Mouse (Mus musculus) CH12.LX (cell line): ENCODE data around the gene Aatf.

Experiments used
- CTCF ChIP-seq, 2 experiments: IDR thresholded peaks in 1 of 2; conservative IDR thresholded peaks in 1 of 2; 2 replicates each; pipeline ENCODE4 v1.5.1; 2011 to 2012; ENCODE audit warnings: low read depth in 2 of 2, low read length in 2 of 2, improper control_type of control experiment in 1 of 2, inconsistent platforms in 1 of 2, mild to moderate bottlenecking in 1 of 2, moderate library complexity in 1 of 2
- ETS1 ChIP-seq: conservative IDR thresholded peaks from 2 replicates; pipeline ENCODE4 v1.6.1; 2012; ENCODE audit warnings: low read depth, mild to moderate bottlenecking, inconsistent platforms, low read length, improper control_type of control experiment, moderate library complexity
- GABPA ChIP-seq: IDR thresholded peaks from 2 replicates; pipeline ENCODE4 v1.6.1; 2012; ENCODE audit warnings: low read depth, low read length, improper control_type of control experiment, inconsistent platforms; ENCODE audit not compliant: insufficient replicate concordance
- MYC ChIP-seq: IDR thresholded peaks from 2 replicates; pipeline ENCODE4 v1.6.1; 2011; ENCODE audit warnings: low read depth, mild to moderate bottlenecking, improper control_type of control experiment, low read length
- NELFE ChIP-seq: IDR thresholded peaks from 2 replicates; pipeline ENCODE4 v1.6.1; 2011; ENCODE audit warnings: low read depth, low read length, improper control_type of control experiment
- POLR2A ChIP-seq: IDR thresholded peaks from 2 replicates; pipeline ENCODE4 v1.6.1; 2011; ENCODE audit warnings: low read depth, mild to moderate bottlenecking, improper control_type of control experiment, low read length
- SIN3A ChIP-seq: IDR thresholded peaks from 2 replicates; pipeline ENCODE4 v1.6.1; 2012; ENCODE audit warnings: low read length, improper control_type of control experiment, inconsistent platforms
- TCF12 ChIP-seq: IDR thresholded peaks from 2 replicates; pipeline ENCODE4 v1.6.1; 2014; ENCODE audit warnings: low read depth, mild to moderate bottlenecking, inconsistent platforms, low read length, improper control_type of control experiment
- UBTF ChIP-seq: IDR thresholded peaks from 2 replicates; pipeline ENCODE4 v1.6.1; 2012; ENCODE audit warnings: low read depth, mild to moderate bottlenecking, inconsistent platforms, low read length, improper control_type of control experiment, moderate library complexity

GRCm38 (mm10) chr11:84434879-84435278 is 78.4 kb downstream of the Aatf start:
- TF ChIP-seq SIN3A (no peak), POLR2A (no peak), MYC (no peak), ETS1 (no peak), CTCF (conservative IDR thresholded peaks at IDR 0.05 in 1 of 2, IDR thresholded peaks at IDR 0.05 in 1 of 2; ENCODE audit: low read depth in 2 of 2, low read length in 2 of 2) (peak; percentile 17 to 36; a peak in 3 of 4 replicates), NELFE (no peak), GABPA (no peak), UBTF (no peak), TCF12 (no peak)
